Mouse (Mus musculus) hindbrain, embryonic 14.5 days (tissue): ENCODE measurements around the gene Lypd6b. TPM values are rescaled to one million over a fixed set of nuclear protein-coding genes. Genes with fewer than 3 reads are reported as not detected.

Source experiments
- ATAC-seq: fragments of 200-750 bp; cut with Nextera tagmentation; 2 replicates; pipeline ENCODE4 v1.8.0; 2017; ENCODE audit warnings: moderate number of reproducible peaks, mild to moderate bottlenecking, moderate TSS enrichment, moderate library complexity; ENCODE audit not compliant: low FRiP score
- DNase-seq: peaks from one replicate; pipeline ENCODE4 v3.0.0-alpha.2; 2015; ENCODE audit warnings: low spot score
- H3K27ac ChIP-seq: fragments of 300-500 bp; sonication (generic); 2 replicates; pipeline ENCODE4 v1.5.1; 2014; ENCODE audit warnings: mild to moderate bottlenecking, moderate library complexity
- H3K27me3 ChIP-seq: fragments of 300-500 bp; sonication (generic); 2 replicates; pipeline ENCODE4 v1.6.1; 2014; ENCODE audit warnings: mild to moderate bottlenecking, low read length, mixed read lengths; ENCODE audit not compliant: control insufficient read depth, insufficient read depth
- H3K36me3 ChIP-seq: fragments of 300-500 bp; sonication (generic); replicated peaks from 2 replicates; pipeline ENCODE4 v1.6.1; 2014; ENCODE audit not compliant: control insufficient read depth, insufficient read depth
- H3K4me1 ChIP-seq: fragments of 300-500 bp; sonication (generic); replicated peaks from 2 replicates; pipeline ENCODE4 v1.6.1; 2014; ENCODE audit warnings: antibody characterized with exemption, low read length, mixed read lengths; ENCODE audit not compliant: control insufficient read depth, insufficient read depth
- H3K4me2 ChIP-seq: fragments of 300-500 bp; sonication (generic); replicated peaks from 2 replicates; pipeline ENCODE4 v1.6.1; 2014; ENCODE audit warnings: mild to moderate bottlenecking, moderate library complexity
- H3K4me3 ChIP-seq: fragments of 300-500 bp; sonication (generic); replicated peaks from 2 replicates; pipeline ENCODE4 v1.5.1; 2014; ENCODE audit warnings: mild to moderate bottlenecking, low read length
- H3K9ac ChIP-seq: fragments of 300-500 bp; sonication (generic); 2 replicates; pipeline ENCODE4 v1.6.1; 2014
- H3K9me3 ChIP-seq: fragments of 300-500 bp; sonication (generic); 2 replicates; pipeline ENCODE4 v1.6.1; 2016; ENCODE audit warnings: low read length; ENCODE audit not compliant: control insufficient read depth
- WGBS: fragments of 180-500 bp; shearing (Covaris S2); extraction: QIAGEN DNeasy Blood & Tissue Kit; methylation state at CpG from one replicate; pipeline ENCODE4 v1.1.7; 2014; 5-methylcytosine and 5-hydroxymethylcytosine counted together
- polyA plus RNA-seq: library from polyadenylated mRNA; unstranded; fragments of >200 nt; fragmentation: Nextera tagmentation; extraction: Ambion mirVana; gene quantifications from 2 replicates; pipeline ENCODE4 v1.2.1, GENCODE M21; 2014

Gene Lypd6b
- polyA plus RNA-seq, 1 experiment from 2014 or later = 14.6 TPM

GRCm38 (mm10) chr2:49997216-49997615 is 209.7 kb downstream of the Lypd6b start:
- Histone ChIP-seq H3K9ac (no peak overlapping the region), H3K4me2 (no peak overlapping the region), H3K4me3 (no peak overlapping the region), H3K27ac (no peak overlapping the region), H3K9me3 (no peaks in the 10 kb centered on the region), H3K4me1 (no peaks in the 10 kb centered on the region), H3K36me3 (no peaks in the 10 kb centered on the region), H3K27me3 (no peaks in the 10 kb centered on the region)
- WGBS = 84% methylated on average over 1 of the region's 1 CpGs
- ATAC-seq (no peak), DNase-seq (no peak)

Other genes starting within 250 kb of the Lypd6b start
- 224 and 233 TPM in 2 replicates for gene Kif5c, start 168.4 kb upstream of the Lypd6b start, polyA plus RNA-seq